Mouse (Mus musculus) hindbrain, embryonic 15.5 days (tissue): Measurements from ENCODE around the gene L1td1. TPM values are rescaled to one million over a fixed set of nuclear protein-coding genes. Genes with fewer than 3 reads are reported as not detected.

ENCODE experiments used
- ATAC-seq: fragments of 200-750 bp; cut with Nextera tagmentation; 2 replicates; pipeline ENCODE4 v1.8.0; 2017; ENCODE audit warnings: low read depth, moderate number of reproducible peaks, moderate TSS enrichment; ENCODE audit not compliant: low FRiP score
- H3K27ac ChIP-seq: fragments of 300-500 bp; sonication (generic); replicated peaks from 2 replicates; pipeline ENCODE4 v1.5.1; 2015; ENCODE audit warnings: mild to moderate bottlenecking, inconsistent platforms
- H3K27me3 ChIP-seq: fragments of 300-500 bp; sonication (generic); 2 replicates; pipeline ENCODE4 v1.6.1; 2015; ENCODE audit warnings: control low read depth, inconsistent platforms
- H3K36me3 ChIP-seq: fragments of 300-500 bp; sonication (generic); 2 replicates; pipeline ENCODE4 v1.6.1; 2015; ENCODE audit warnings: control low read depth, inconsistent platforms
- H3K4me1 ChIP-seq: fragments of 300-500 bp; sonication (generic); replicated peaks from 2 replicates; pipeline ENCODE4 v1.6.1; 2015; ENCODE audit warnings: control low read depth, inconsistent platforms
- H3K4me2 ChIP-seq: fragments of 300-500 bp; sonication (generic); 2 replicates; pipeline ENCODE4 v1.6.1; 2015; ENCODE audit warnings: moderate library complexity, mild to moderate bottlenecking, inconsistent platforms
- H3K4me3 ChIP-seq: fragments of 300-500 bp; sonication (generic); 2 replicates; pipeline ENCODE4 v1.5.1; 2015; ENCODE audit warnings: mild to moderate bottlenecking, inconsistent platforms
- H3K9ac ChIP-seq: fragments of 300-500 bp; sonication (generic); 2 replicates; pipeline ENCODE4 v1.6.1; 2015; ENCODE audit warnings: inconsistent platforms
- H3K9me3 ChIP-seq: fragments of 300-500 bp; sonication (generic); 2 replicates; pipeline ENCODE4 v1.6.1; 2016; ENCODE audit warnings: control low read depth, inconsistent platforms
- WGBS: fragments of 180-500 bp; shearing (Covaris S2); methylation state at CpG from one replicate; pipeline ENCODE4 v1.1.7; 2015; 5-methylcytosine and 5-hydroxymethylcytosine counted together
- polyA plus RNA-seq: library from polyadenylated mRNA; unstranded; fragments of >200 nt; fragmentation: Nextera tagmentation; extraction: Ambion mirVana; gene quantifications from 2 replicates; pipeline ENCODE4 v1.2.1, GENCODE M21; 2015

L1td1 gene
- polyA plus RNA-seq: 0.08 TPM in 1 of 2 replicates, not detected in the other

DNA sequence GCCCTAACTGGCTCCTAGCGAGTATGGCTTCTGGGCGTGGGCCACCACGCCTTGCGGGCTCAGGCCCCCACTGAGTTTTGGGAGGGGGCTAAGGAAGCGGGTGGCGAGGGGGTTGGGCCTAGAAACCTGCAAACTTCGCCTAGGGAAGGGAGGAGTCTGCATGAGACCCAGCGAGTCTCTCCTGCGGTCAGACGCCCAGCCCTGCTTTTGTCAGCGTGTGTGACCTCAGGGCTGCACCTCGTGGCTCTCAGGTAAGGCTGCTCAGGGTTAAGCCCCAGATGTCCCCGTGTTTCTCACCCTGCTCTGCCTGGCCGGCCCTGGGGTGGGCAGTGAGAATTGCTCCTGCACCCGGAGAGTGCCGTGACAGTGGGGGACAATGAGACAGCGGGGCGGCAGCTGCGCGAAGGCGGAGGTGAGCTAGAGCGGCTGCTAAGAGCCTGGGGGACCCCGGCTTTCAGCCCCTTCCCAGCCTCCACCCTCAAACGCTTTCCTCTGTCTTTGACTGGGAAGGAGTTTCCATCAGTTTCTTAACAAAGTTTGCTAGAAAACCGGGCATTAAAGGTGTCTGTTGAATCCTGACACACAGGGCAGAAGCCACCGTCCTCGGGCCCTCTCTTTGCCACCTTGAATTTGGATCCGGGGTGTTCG, at the start of gene L1td1:
L1td1 (plus strand) TSS at position 145 of the 648 bp plus-strand sequence.
- peaks cover 20% of the 10 kb centered on the region for H3K4me1 ChIP-seq
- peak within 1 kb of the TSS; percentile 56 for H3K4me2 ChIP-seq
- no peak within 1 kb of the TSS for H3K27ac ChIP-seq
- peaks cover 35% of the 10 kb centered on the region for H3K27me3 ChIP-seq
- H3K9ac ChIP-seq: no peak within 1 kb of the TSS
- no peaks in the 10 kb centered on the region for H3K9me3 ChIP-seq
- ATAC-seq: no peak
- WGBS: 5% methylated on average over 29 of the region's 29 CpGs
- H3K36me3 ChIP-seq: no peaks in the 10 kb centered on the region
- peak within 1 kb of the TSS; percentile 29 for H3K4me3 ChIP-seq

GRCm38 (mm10) chr4:98677506-98677905, 49.0 kb upstream of the L1td1 start:
- Histone ChIP-seq H3K4me1 (no peaks in the 10 kb centered on the region), H3K9me3 (no peaks in the 10 kb centered on the region), H3K4me3 (no peak overlapping the region), H3K27me3 (no peaks in the 10 kb centered on the region), H3K4me2 (no peak overlapping the region), H3K27ac (no peak overlapping the region), H3K36me3 (0 out of 2 replicates have a peak, but pooled peaks cover 2% of the 10 kb centered on the region), H3K9ac (no peak overlapping the region)
- WGBS: 55% methylated on average over 9 of the region's 9 CpGs
- ATAC-seq: no peak

- ATAC-seq: peak; percentile 40; the same call in 1 of the 2 replicates
- no peaks in the 10 kb centered on the region for H3K27me3 ChIP-seq
- H3K4me1 ChIP-seq: peaks cover 10% of the 10 kb centered on the region; the same call in 1 of the 2 replicates
- WGBS: 61% methylated on average over 11 of the region's 11 CpGs
- peak overlapping the region; percentile 9; the same call in 1 of the 2 replicates for H3K27ac ChIP-seq
- no peak overlapping the region for H3K4me3 ChIP-seq
- no peaks in the 10 kb centered on the region for H3K9me3 ChIP-seq
- no peak overlapping the region for H3K4me2 ChIP-seq
- no peak overlapping the region for H3K9ac ChIP-seq
- H3K36me3 ChIP-seq: no peaks in the 10 kb centered on the region
These were observed 39.8 kb upstream of the L1td1 start for GRCm38 (mm10) chr4:98686678-98687267.

DNA sequence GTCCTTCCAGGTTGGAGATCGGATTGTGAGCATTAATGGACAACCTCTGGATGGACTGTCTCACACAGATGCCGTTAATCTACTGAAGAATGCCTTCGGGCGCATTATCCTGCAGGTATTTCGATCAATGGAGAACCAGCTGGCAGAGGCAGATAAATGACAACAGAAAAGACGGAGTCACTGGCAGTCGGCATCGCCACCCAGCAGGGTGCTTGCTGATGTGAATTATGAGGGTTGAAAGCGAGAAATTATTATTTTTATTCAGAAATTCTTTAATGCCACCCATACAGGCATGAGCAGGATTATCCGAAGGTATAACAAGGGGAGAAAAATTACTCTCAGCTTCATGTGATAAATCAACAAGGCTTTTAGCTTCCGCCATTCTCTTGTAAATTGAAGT, 38.4 kb upstream of the L1td1 start:
- ATAC-seq: no peak
- no peak overlapping the region for H3K4me3 ChIP-seq
- peak overlapping the region; percentile 26 for H3K4me2 ChIP-seq
- WGBS: 29% methylated on average over 11 of the region's 11 CpGs
- H3K9me3 ChIP-seq: no peaks in the 10 kb centered on the region
- H3K27me3 ChIP-seq: no peaks in the 10 kb centered on the region
- H3K36me3 ChIP-seq: no peaks in the 10 kb centered on the region
- H3K27ac ChIP-seq: peak overlapping the region; percentile 23
- H3K4me1 ChIP-seq: peaks cover 10% of the 10 kb centered on the region; the same call in 1 of the 2 replicates
- H3K9ac ChIP-seq: no peak overlapping the region

DNA sequence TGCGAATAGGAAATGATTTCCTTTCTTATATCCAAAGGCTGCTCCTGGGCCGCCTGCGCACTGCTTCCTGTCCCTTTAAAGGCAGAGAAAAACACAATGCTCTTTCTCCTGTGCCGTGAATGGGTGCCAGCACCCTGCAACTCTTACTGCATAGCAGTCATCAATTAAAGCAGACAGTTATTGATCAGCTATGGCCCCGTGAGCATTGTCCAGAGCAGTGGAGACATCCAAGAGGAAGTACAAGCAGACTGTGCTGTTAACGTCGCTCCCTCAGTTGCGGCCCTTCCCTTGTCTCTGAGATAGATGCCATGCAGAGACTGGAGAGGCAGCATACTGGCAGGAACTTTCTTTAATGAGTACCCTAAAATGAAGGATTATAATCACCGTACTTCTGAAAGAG, 38.0 kb upstream of the L1td1 start:
- Histone ChIP-seq H3K4me1 (peaks cover 10% of the 10 kb centered on the region; the same call in 1 of the 2 replicates), H3K4me2 (peak overlapping the region; percentile 26), H3K27ac (peak overlapping the region; percentile 23), H3K9ac (no peak overlapping the region), H3K4me3 (no peak overlapping the region), H3K9me3 (no peaks in the 10 kb centered on the region), H3K36me3 (no peaks in the 10 kb centered on the region), H3K27me3 (no peaks in the 10 kb centered on the region)
- no peak for ATAC-seq
- WGBS: 44% methylated on average over 9 of the region's 9 CpGs

DNA sequence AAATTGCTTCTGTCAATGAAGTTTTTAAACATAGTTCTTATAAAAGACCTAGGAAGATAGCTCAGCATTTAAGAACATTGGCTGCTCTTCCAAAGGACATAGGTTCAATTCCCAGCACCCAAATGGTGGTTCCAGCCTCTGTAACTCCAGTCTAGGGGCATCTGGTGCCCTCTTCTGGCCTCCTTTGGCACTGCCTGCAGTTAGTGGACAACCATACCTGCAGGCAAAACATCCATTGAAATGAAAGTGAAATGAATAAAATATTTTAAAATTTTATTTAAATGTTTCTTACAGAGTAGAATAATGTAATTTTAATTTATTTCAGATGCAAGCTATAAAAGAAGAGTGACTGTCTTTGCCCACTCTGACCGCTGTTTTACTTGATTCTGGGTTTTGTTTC, 36.5 kb upstream of the L1td1 start:
- H3K27ac ChIP-seq: no peak overlapping the region
- no peak overlapping the region for H3K4me3 ChIP-seq
- H3K4me2 ChIP-seq: no peak overlapping the region
- H3K27me3 ChIP-seq: no peaks in the 10 kb centered on the region
- H3K9ac ChIP-seq: no peak overlapping the region
- ATAC-seq: no peak
- peaks cover 10% of the 10 kb centered on the region; the same call in 1 of the 2 replicates for H3K4me1 ChIP-seq
- no peaks in the 10 kb centered on the region for H3K9me3 ChIP-seq
- 97% methylated on average over 1 of the region's 1 CpGs for WGBS
- no peaks in the 10 kb centered on the region for H3K36me3 ChIP-seq

- Histone ChIP-seq H3K27me3 (no peaks in the 10 kb centered on the region), H3K27ac (no peak overlapping the region), H3K36me3 (no peaks in the 10 kb centered on the region), H3K4me3 (no peak overlapping the region), H3K4me2 (no peak overlapping the region), H3K9me3 (no peaks in the 10 kb centered on the region), H3K4me1 (0 out of 2 replicates have a peak, but pooled peaks cover under 1% of the 10 kb centered on the region), H3K9ac (no peak overlapping the region)
- no peak for ATAC-seq
- 64% methylated on average over 9 of the region's 9 CpGs for WGBS
These were observed 32.9 kb upstream of the L1td1 start for GRCm38 (mm10) chr4:98693465-98694185.

DNA sequence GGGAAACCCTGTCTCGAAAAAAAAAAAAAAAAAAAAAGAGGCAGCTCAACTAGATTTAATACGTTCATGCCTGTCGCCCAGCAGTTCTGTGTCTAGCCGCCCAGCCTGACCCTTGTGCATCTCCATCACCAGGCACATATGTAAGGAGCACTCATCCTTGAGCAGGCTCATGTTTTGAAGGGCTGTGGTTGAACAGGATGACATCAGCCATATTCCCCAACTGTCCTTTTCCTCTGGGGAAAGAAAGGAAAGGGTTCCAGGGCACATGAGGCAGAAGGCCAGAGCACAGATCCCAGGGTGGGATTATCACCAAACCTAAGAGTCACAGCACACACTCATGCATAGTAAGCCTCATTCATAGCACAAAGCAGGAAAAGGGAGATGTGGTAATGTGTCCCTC, 28.6 kb upstream of the L1td1 start:
- 89% methylated on average over 4 of the region's 4 CpGs for WGBS
- H3K27ac ChIP-seq: no peak overlapping the region
- no peak overlapping the region for H3K4me3 ChIP-seq
- no peak overlapping the region for H3K9ac ChIP-seq
- no peaks in the 10 kb centered on the region for H3K9me3 ChIP-seq
- no peak overlapping the region for H3K4me2 ChIP-seq
- no peaks in the 10 kb centered on the region for H3K27me3 ChIP-seq
- no peaks in the 10 kb centered on the region for H3K36me3 ChIP-seq
- H3K4me1 ChIP-seq: peaks cover 7% of the 10 kb centered on the region; the same call in 1 of the 2 replicates
- ATAC-seq: no peak

- Histone ChIP-seq H3K27ac (no peak overlapping the region), H3K9ac (no peak overlapping the region), H3K4me2 (no peak overlapping the region), H3K4me1 (peaks cover 7% of the 10 kb centered on the region; the same call in 1 of the 2 replicates), H3K36me3 (no peaks in the 10 kb centered on the region), H3K27me3 (no peaks in the 10 kb centered on the region), H3K9me3 (no peaks in the 10 kb centered on the region), H3K4me3 (no peak overlapping the region)
- 74% methylated on average over 3 of the region's 3 CpGs for WGBS
- ATAC-seq: no peak
These were observed 27.6 kb upstream of the L1td1 start for GRCm38 (mm10) chr4:98698921-98699320.

GRCm38 (mm10) chr4:98700156-98700555, 26.4 kb upstream of the L1td1 start:
- ATAC-seq: no peak
- Histone ChIP-seq H3K36me3 (no peaks in the 10 kb centered on the region), H3K4me2 (no peak overlapping the region), H3K4me1 (peaks cover 7% of the 10 kb centered on the region; the same call in 1 of the 2 replicates), H3K9ac (no peak overlapping the region), H3K27me3 (no peaks in the 10 kb centered on the region), H3K27ac (no peak overlapping the region), H3K9me3 (no peaks in the 10 kb centered on the region), H3K4me3 (no peak overlapping the region)
- WGBS: 94% methylated on average over 3 of the region's 3 CpGs

DNA sequence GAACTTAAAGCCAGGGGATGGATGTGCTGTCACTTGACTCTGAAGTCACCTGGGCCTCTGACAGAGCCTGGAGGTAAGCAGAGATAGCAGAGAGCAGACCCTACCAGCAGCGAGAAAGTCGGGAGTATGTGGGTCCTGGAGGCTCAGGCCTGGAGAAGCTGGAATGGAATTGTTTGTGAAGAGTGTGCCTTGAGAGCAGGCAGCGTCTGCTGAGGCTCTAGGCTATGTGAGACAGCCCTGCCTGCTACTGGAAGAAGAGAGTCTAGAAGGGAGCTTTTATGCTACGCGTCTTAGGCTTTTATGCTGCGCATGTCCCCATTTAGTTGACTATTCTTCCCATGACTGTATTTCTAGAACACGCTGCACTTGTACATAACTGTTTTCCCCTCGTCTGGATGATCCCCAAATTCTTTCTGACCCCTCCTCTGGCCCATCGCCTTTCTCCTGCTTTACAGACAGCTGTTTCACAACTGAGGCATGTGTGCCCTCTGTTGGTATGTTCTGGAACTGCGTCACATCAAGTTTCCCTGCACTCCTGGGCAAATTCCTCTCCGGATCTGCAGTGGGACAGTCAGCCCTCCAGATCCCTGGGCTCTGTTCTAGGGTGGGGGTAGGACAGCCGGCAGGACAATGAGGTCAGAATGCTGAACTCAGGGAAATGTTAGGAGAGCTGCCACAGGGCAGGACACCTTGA, 24.2 kb upstream of the L1td1 start:
- no peaks in the 10 kb centered on the region for H3K9me3 ChIP-seq
- H3K27ac ChIP-seq: 0 out of 2 replicates have a peak overlapping the region, but pooled peaks have one; percentile 47
- H3K4me3 ChIP-seq: no peak overlapping the region
- peaks cover 7% of the 10 kb centered on the region; the same call in 1 of the 2 replicates for H3K4me1 ChIP-seq
- H3K4me2 ChIP-seq: peak overlapping the region; percentile 26; the same call in 1 of the 2 replicates
- peak; percentile 71; the same call in 1 of the 2 replicates for ATAC-seq
- no peak overlapping the region for H3K9ac ChIP-seq
- WGBS: 27% methylated on average over 12 of the region's 12 CpGs
- no peaks in the 10 kb centered on the region for H3K27me3 ChIP-seq
- no peaks in the 10 kb centered on the region for H3K36me3 ChIP-seq
